Mouse (Mus musculus): ENCODE results near the gene Lrrc8e.

- TF ChIP-seq CTCF (IDR thresholded peaks at IDR 0.05; ENCODE audit: control insufficient read depth, insufficient read depth, insufficient replicate concordance, low read depth, low read length): no peak
- no peak for TF ChIP-seq POLR2A (IDR thresholded peaks at IDR 0.05; ENCODE audit: control insufficient read depth, low read depth, low read length)
Observed at GRCm38 (mm10) chr8:4259805-4260170, 33.2 kb downstream of the Lrrc8e start.

All from testis, adult 2 months (tissue).